Mouse (Mus musculus) thymus, adult 2 months (tissue): Measurements from ENCODE around the gene Pdxk. TPM values are rescaled to one million over a fixed set of nuclear protein-coding genes. Genes with fewer than 3 reads are reported as not detected.

Source experiments
- DNase-seq: peaks from one replicate; pipeline ENCODE4 v3.0.0; 2021
- H3K27ac ChIP-seq: fragments of 200-500 bp; 2 replicates; pipeline ENCODE4 v1.5.1; 2012; ENCODE audit warnings: low read length, control low read depth; ENCODE audit not compliant: control insufficient read depth, insufficient read depth
- H3K27me3 ChIP-seq: fragments of 200-500 bp; 2 replicates; pipeline ENCODE4 v1.6.1; 2012; ENCODE audit warnings: mild to moderate bottlenecking, low read length, moderate library complexity, mixed read lengths; ENCODE audit not compliant: control insufficient read depth, insufficient read depth
- H3K36me3 ChIP-seq: fragments of 200-500 bp; 2 replicates; pipeline ENCODE4 v1.6.1; 2012; ENCODE audit warnings: mild to moderate bottlenecking, low read length, moderate library complexity; ENCODE audit not compliant: control insufficient read depth, insufficient read depth
- H3K4me1 ChIP-seq: fragments of 200-500 bp; replicated peaks from 2 replicates; pipeline ENCODE4 v1.6.1; 2012; ENCODE audit warnings: low read length; ENCODE audit not compliant: control insufficient read depth, insufficient read depth
- H3K4me3 ChIP-seq: fragments of 200-500 bp; 2 replicates; pipeline ENCODE4 v1.5.1; 2012; ENCODE audit warnings: mild to moderate bottlenecking, low read length, control low read depth, moderate library complexity; ENCODE audit not compliant: control insufficient read depth, insufficient read depth
- CTCF ChIP-seq: fragments of 200-500 bp; IDR thresholded peaks from 2 replicates; pipeline ENCODE4 v1.5.1; 2012; ENCODE audit warnings: mild to moderate bottlenecking, control low read depth, low read length, moderate library complexity, borderline replicate concordance; ENCODE audit not compliant: control insufficient read depth, poor library complexity, insufficient read depth; ENCODE audit errors: extremely low read depth
- POLR2A ChIP-seq: fragments of 200-500 bp; IDR thresholded peaks from 2 replicates; pipeline ENCODE4 v1.6.1; 2012; ENCODE audit warnings: mild to moderate bottlenecking, low read length, control low read depth, moderate library complexity; ENCODE audit not compliant: control insufficient read depth, poor library complexity, insufficient read depth; ENCODE audit errors: extremely low read depth
- WGBS: fragments of 180-500 bp; shearing (Covaris S2); methylation state at CpG from one replicate; pipeline ENCODE4 v1.1.7; 2018; 5-methylcytosine and 5-hydroxymethylcytosine counted together
- polyA plus RNA-seq: library from polyadenylated mRNA; depleted of rRNA; stranded (reverse); fragments of >200 nt; gene quantifications from 2 replicates; pipeline ENCODE4 v1.2.3, GENCODE M21; 2012

Gene Pdxk
- polyA plus RNA-seq, 1 experiment: 26.1 TPM

DNA sequence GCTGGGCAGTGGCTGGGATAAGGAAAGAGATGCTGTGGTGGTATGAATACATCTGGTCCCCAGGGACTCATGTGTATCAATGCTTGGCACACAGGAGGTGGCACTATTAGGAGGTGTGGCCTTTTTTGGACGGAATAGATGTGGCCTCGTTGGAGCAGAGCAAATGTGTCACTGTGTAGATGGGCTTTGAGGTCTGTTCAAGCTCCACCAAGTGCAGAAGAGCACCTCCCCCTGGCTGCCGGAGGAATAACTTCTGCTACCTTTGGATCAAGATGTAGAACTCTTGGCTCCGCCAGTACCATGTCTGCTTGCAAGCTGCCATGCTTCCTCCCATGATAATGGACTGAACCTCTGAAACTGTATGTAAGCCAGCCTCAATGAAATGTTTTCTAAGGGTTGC lies 3.0 kb downstream of the Pdxk start:
- Histone ChIP-seq H3K4me1 (peaks cover 44% of the 10 kb centered on the region), H3K4me3 (no peak overlapping the region), H3K27ac (no peak overlapping the region), H3K36me3 (no peaks in the 10 kb centered on the region), H3K27me3 (no peaks in the 10 kb centered on the region)
- no peak for DNase-seq
- 77% methylated on average over 4 of the region's 4 CpGs for WGBS
- TF ChIP-seq CTCF (0 out of 2 replicates have a peak, but pooled peaks have one; percentile 18), POLR2A (no peak)

GRCm38 (mm10) chr10:78460463-78460862 lies 4.3 kb downstream of the Pdxk start:
- 90% methylated on average over 4 of the region's 5 CpGs for WGBS
- Histone ChIP-seq H3K27ac (no peak overlapping the region), H3K27me3 (no peaks in the 10 kb centered on the region), H3K36me3 (no peaks in the 10 kb centered on the region), H3K4me1 (peaks cover 46% of the 10 kb centered on the region), H3K4me3 (no peak overlapping the region)
- TF ChIP-seq POLR2A: no peak
- TF ChIP-seq CTCF: no peak
- DNase-seq: no peak

DNA sequence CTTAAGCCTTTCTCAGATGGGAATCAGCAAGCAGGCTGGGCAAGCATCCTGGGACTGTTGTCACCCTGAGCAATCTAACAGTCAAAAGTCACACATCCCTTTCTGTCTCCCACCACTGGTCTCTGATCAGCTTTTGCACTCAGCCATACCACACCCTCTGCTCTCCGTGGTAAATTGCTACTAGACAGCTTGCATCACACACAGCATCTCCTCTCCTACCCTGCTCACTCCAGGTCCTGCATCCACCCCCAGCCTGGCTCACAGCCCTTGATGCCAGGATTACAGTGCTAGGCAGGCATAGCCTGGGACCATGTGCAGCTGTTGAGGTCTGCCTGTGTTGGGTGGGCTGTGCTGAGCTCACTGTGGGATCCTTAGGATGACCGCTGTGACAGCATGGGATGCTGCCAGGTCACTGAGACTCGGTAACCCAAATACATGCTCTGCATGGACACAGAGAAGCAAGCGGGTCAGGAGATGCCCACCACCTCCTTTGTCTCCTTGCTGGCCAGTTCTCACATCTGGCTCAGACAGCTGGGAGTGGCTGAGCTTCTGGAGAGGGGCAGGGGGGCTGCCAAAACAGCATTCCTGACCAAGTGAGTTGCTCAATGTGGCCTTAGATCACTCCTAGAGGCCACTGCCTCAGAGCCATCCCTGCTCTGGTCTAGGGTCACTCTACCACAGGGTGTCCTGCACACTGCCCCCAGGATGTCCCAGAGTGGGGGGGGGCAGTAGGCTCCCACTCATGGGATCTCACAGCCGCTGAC lies 6.2 kb downstream of the Pdxk start:
- Histone ChIP-seq H3K4me1 (peaks cover 33% of the 10 kb centered on the region), H3K4me3 (no peak overlapping the region), H3K36me3 (no peaks in the 10 kb centered on the region), H3K27ac (peak overlapping the region; percentile 10; the same call in 1 of the 2 replicates), H3K27me3 (no peaks in the 10 kb centered on the region)
- no peak for DNase-seq
- WGBS: 75% methylated on average over 5 of the region's 5 CpGs
- no peak for TF ChIP-seq POLR2A
- no peak for TF ChIP-seq CTCF

DNA sequence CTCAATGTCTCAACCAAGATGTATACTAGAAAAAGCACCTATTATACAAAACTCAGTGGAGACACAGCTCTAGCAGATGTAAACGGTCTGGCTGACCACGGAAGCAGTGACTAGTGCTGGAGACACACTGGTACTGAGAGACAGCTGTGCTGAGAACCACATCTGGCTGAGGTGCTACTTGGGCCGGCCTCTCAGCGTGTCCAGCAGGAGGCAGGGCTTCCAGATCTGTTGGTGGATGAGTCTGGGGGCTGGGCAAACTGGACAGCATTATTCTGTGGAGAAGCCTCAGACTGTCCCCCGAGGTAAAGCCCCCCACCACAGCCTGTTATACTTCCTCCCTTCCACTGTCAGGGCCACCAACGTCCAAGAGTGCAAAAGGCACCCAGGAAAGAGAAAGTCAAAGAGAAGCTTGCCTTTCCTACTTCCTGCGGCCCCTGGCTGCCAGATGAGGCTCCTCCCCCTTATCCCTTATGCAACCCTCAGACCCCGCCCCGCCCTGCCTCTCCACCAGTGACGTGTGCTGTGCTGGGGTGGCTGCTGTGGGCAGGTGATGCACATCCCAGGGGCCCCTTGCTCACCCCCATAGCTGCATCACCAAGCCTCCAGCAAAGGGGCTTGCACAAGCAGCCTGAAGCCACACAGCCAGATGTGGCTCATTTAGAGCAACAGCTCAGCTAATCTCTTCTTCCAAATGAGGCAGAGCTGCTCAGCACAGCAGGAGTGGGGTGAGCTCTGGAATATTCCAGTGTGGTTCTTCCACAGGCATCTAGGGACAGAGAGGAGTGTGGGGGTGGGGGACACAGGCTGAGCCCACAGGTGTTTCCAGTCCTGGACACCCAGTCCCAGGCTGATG lies 7.1 kb downstream of the Pdxk start:
- Histone ChIP-seq H3K36me3 (no peaks in the 10 kb centered on the region), H3K27ac (peak overlapping the region; percentile 33; the same call in 1 of the 2 replicates), H3K4me1 (peaks cover 30% of the 10 kb centered on the region), H3K4me3 (peak overlapping the region; percentile 22), H3K27me3 (no peaks in the 10 kb centered on the region)
- 13% methylated on average over 10 of the region's 10 CpGs for WGBS
- TF ChIP-seq POLR2A: 0 out of 2 replicates have a peak, but pooled peaks have one; percentile 19
- TF ChIP-seq CTCF: no peak
- DNase-seq: peak; percentile 82

- peaks cover 30% of the 10 kb centered on the region for H3K4me1 ChIP-seq
- H3K27me3 ChIP-seq: no peaks in the 10 kb centered on the region
- H3K4me3 ChIP-seq: no peak overlapping the region
- no peak for TF ChIP-seq POLR2A
- no peak overlapping the region for H3K27ac ChIP-seq
- DNase-seq: no peak
- H3K36me3 ChIP-seq: no peaks in the 10 kb centered on the region
- WGBS: 96% methylated on average over 13 of the region's 13 CpGs
Observed at GRCm38 (mm10) chr10:78456696-78457095, 8.1 kb downstream of the Pdxk start.

GRCm38 (mm10) chr10:78452641-78453040 lies 12.1 kb downstream of the Pdxk start:
- H3K27ac ChIP-seq: no peak overlapping the region
- 93% methylated on average over 4 of the region's 4 CpGs for WGBS
- H3K27me3 ChIP-seq: no peaks in the 10 kb centered on the region
- peaks cover 3% of the 10 kb centered on the region; the same call in 1 of the 2 replicates for H3K36me3 ChIP-seq
- peaks cover 13% of the 10 kb centered on the region for H3K4me1 ChIP-seq
- no peak overlapping the region for H3K4me3 ChIP-seq
- no peak for TF ChIP-seq POLR2A
- no peak for TF ChIP-seq CTCF
- no peak for DNase-seq
